Mouse (Mus musculus): Measurements from ENCODE around the gene Ptchd4. TPM values are rescaled to one million over a fixed set of nuclear protein-coding genes. Genes with fewer than 3 reads are reported as not detected.

Gene Ptchd4
- polyA plus RNA-seq, 1 experiment: not detected

DNA sequence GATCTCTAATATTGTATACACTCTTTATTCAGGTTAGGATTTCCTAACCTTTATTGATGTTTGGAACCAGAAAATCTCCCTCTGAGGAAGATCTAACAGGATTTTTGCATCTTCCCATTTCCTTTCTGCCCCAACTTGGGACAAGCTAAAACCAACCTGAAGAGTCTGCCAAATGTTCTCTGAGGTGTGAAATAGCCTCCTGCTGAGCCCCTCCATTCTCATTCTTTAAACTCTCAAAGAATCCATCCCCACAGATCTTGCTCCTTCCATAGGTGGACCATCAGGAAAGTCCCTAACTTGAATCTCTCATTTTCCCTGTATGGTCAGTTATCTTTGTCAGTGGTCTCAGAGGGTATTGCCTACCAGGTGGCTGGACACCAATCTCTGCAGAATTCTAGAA, 20.0 kb downstream of the Ptchd4 start:
- Histone ChIP-seq H3K27me3 (ENCODE audit: control insufficient read depth, insufficient read depth, low read length) (no peaks in the 10 kb centered on the region), H3K4me3 (ENCODE audit: control insufficient read depth, insufficient read depth, low read length) (no peak overlapping the region), H3K4me1 (replicated peaks; ENCODE audit: control insufficient read depth, insufficient read depth, low read length) (no peaks in the 10 kb centered on the region), H3K27ac (ENCODE audit: control insufficient read depth, insufficient read depth, low read length) (no peak overlapping the region), H3K36me3 (ENCODE audit: control insufficient read depth, insufficient read depth, low read length) (no peaks in the 10 kb centered on the region)
- no peak for DNase-seq
- no peak for TF ChIP-seq CTCF (IDR thresholded peaks at IDR 0.05; ENCODE audit: borderline replicate concordance, control insufficient read depth, extremely low read depth, insufficient read depth, low read length, poor library complexity)
- no peak for TF ChIP-seq POLR2A (IDR thresholded peaks at IDR 0.05; ENCODE audit: control insufficient read depth, extremely low read depth, insufficient read depth, low read length, poor library complexity)

- Histone ChIP-seq H3K4me3 (ENCODE audit: control insufficient read depth, insufficient read depth, low read length) (no peak overlapping the region), H3K27me3 (ENCODE audit: control insufficient read depth, insufficient read depth, low read length) (no peaks in the 10 kb centered on the region), H3K27ac (ENCODE audit: control insufficient read depth, insufficient read depth, low read length) (no peak overlapping the region), H3K4me1 (replicated peaks; ENCODE audit: control insufficient read depth, insufficient read depth, low read length) (no peaks in the 10 kb centered on the region), H3K36me3 (ENCODE audit: control insufficient read depth, insufficient read depth, low read length) (no peaks in the 10 kb centered on the region)
- DNase-seq: no peak
- WGBS: 81% methylated on average over 6 of the region's 6 CpGs
- TF ChIP-seq CTCF (IDR thresholded peaks at IDR 0.05; ENCODE audit: borderline replicate concordance, control insufficient read depth, extremely low read depth, insufficient read depth, low read length, poor library complexity) (no peak), POLR2A (IDR thresholded peaks at IDR 0.05; ENCODE audit: control insufficient read depth, extremely low read depth, insufficient read depth, low read length, poor library complexity) (no peak)
Measured at GRCm38 (mm10) chr17:42336571-42336970, 20.8 kb downstream of the Ptchd4 start.

DNA sequence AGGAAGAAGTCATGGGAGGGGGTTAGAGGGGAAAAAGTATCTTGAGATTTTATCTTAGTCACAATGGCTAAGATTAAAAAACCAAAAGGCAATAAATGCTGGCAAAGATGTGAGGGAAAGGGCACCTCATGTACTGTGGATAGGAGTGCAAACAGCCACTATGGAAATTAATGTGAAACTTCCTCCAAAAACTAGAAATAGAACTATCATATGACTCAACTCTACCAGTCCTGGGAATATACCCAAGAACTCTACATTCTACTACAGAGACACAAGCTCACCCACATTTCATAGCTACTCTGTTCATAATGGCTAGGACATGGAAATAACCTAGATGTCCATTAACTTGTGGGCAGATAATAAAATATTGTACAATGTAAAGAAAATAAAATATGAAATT, 30.3 kb downstream of the Ptchd4 start:
- no peaks in the 10 kb centered on the region for H3K36me3 ChIP-seq (ENCODE audit: control insufficient read depth, insufficient read depth, low read length)

GRCm38 (mm10) chr17:42358481-42358880, 42.7 kb downstream of the Ptchd4 start:
- no peak for TF ChIP-seq POLR2A (IDR thresholded peaks at IDR 0.05; ENCODE audit: control insufficient read depth, extremely low read depth, insufficient read depth, low read length, poor library complexity)
- no peak for TF ChIP-seq CTCF (IDR thresholded peaks at IDR 0.05; ENCODE audit: borderline replicate concordance, control insufficient read depth, extremely low read depth, insufficient read depth, low read length, poor library complexity)

More for the DNA sequence above, 30.3 kb downstream of the Ptchd4 start:
- no peak overlapping the region for H3K4me3 ChIP-seq (ENCODE audit: control insufficient read depth, insufficient read depth, low read length)
- no peak overlapping the region for H3K27ac ChIP-seq (ENCODE audit: control insufficient read depth, insufficient read depth, low read length)
- no peak for TF ChIP-seq POLR2A (IDR thresholded peaks at IDR 0.05; ENCODE audit: control insufficient read depth, extremely low read depth, insufficient read depth, low read length, poor library complexity)
- no peak for TF ChIP-seq CTCF (IDR thresholded peaks at IDR 0.05; ENCODE audit: borderline replicate concordance, control insufficient read depth, extremely low read depth, insufficient read depth, low read length, poor library complexity)
- no peak for DNase-seq
- H3K27me3 ChIP-seq (ENCODE audit: control insufficient read depth, insufficient read depth, low read length): no peaks in the 10 kb centered on the region
- no peaks in the 10 kb centered on the region for H3K4me1 ChIP-seq (replicated peaks; ENCODE audit: control insufficient read depth, insufficient read depth, low read length)

DNA sequence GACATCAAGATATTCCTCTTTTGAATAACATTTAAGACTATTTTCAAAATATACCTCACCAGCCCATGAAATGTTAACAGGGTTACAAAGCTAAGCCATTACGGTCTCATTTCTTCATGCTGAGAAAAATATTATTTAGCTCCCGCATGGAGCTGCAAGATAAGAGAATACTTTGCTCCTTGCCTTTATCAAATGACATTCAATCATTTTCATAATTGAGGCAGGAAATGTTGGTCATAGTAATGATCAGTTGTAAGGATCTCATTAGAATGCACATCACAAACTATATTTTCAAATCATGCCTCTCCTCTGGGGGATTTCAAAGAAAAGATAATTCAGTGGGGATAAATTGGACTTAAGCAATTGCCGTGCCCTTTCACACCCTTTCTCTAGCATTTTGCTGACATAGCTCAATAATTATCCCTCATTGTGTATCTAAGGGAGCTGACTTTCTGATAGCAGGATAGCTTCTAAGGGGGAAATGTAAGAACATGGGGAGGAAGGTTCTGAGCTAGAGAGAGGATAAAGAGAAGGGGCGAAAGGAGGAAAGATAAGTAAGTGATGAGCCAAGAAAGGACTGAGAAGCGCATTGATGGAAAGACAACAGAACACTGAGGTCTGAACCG, 47.5 kb downstream of the Ptchd4 start:
- Histone ChIP-seq H3K4me3 (ENCODE audit: control insufficient read depth, insufficient read depth, low read length) (no peak overlapping the region), H3K27me3 (ENCODE audit: control insufficient read depth, insufficient read depth, low read length) (no peaks in the 10 kb centered on the region), H3K27ac (ENCODE audit: control insufficient read depth, insufficient read depth, low read length) (no peak overlapping the region), H3K36me3 (ENCODE audit: control insufficient read depth, insufficient read depth, low read length) (no peaks in the 10 kb centered on the region), H3K4me1 (replicated peaks; ENCODE audit: control insufficient read depth, insufficient read depth, low read length) (no peaks in the 10 kb centered on the region)
- no peak for DNase-seq
- TF ChIP-seq POLR2A (IDR thresholded peaks at IDR 0.05; ENCODE audit: control insufficient read depth, extremely low read depth, insufficient read depth, low read length, poor library complexity) (no peak), CTCF (IDR thresholded peaks at IDR 0.05; ENCODE audit: borderline replicate concordance, control insufficient read depth, extremely low read depth, insufficient read depth, low read length, poor library complexity) (no peak)
- 94% methylated on average over 6 of the region's 6 CpGs for WGBS

More at GRCm38 (mm10) chr17:42358481-42358880, 42.7 kb downstream of the Ptchd4 start:
- WGBS: 67% methylated on average over 1 of the region's 1 CpGs
- no peaks in the 10 kb centered on the region for H3K27me3 ChIP-seq (ENCODE audit: control insufficient read depth, insufficient read depth, low read length)
- H3K36me3 ChIP-seq (ENCODE audit: control insufficient read depth, insufficient read depth, low read length): no peaks in the 10 kb centered on the region
- no peak overlapping the region for H3K4me3 ChIP-seq (ENCODE audit: control insufficient read depth, insufficient read depth, low read length)
- no peak for DNase-seq
- H3K4me1 ChIP-seq (replicated peaks; ENCODE audit: control insufficient read depth, insufficient read depth, low read length): no peaks in the 10 kb centered on the region
- H3K27ac ChIP-seq (ENCODE audit: control insufficient read depth, insufficient read depth, low read length): no peak overlapping the region

DNA sequence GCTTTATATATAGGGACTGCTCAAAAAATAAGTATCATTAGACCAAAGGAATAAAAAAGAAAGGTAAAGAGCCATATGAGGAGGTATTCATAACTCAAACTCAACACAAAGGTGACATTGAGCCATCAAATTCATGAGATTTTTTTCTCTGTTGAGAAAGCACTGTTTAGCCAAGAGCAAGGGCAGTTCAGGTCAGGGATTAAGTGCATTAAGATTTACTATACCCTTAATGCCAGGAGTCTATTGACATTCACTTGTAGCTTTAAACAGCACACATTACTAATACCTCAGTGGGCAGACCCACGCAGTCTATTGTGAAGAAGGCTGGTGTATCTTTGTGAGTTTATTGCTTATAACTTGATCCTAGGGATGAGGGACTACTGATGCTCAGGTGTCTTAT, 49.0 kb downstream of the Ptchd4 start:
- TF ChIP-seq POLR2A (IDR thresholded peaks at IDR 0.05; ENCODE audit: control insufficient read depth, extremely low read depth, insufficient read depth, low read length, poor library complexity) (no peak), CTCF (IDR thresholded peaks at IDR 0.05; ENCODE audit: borderline replicate concordance, control insufficient read depth, extremely low read depth, insufficient read depth, low read length, poor library complexity) (no peak)
- 77% methylated on average over 1 of the region's 1 CpGs for WGBS
- Histone ChIP-seq H3K27ac (ENCODE audit: control insufficient read depth, insufficient read depth, low read length) (no peak overlapping the region), H3K36me3 (ENCODE audit: control insufficient read depth, insufficient read depth, low read length) (no peaks in the 10 kb centered on the region), H3K27me3 (ENCODE audit: control insufficient read depth, insufficient read depth, low read length) (no peaks in the 10 kb centered on the region), H3K4me3 (ENCODE audit: control insufficient read depth, insufficient read depth, low read length) (no peak overlapping the region), H3K4me1 (replicated peaks; ENCODE audit: control insufficient read depth, insufficient read depth, low read length) (no peaks in the 10 kb centered on the region)
- DNase-seq: no peak

GRCm38 (mm10) chr17:42374881-42375280, 59.1 kb downstream of the Ptchd4 start:
- Histone ChIP-seq H3K4me1 (replicated peaks; ENCODE audit: control insufficient read depth, insufficient read depth, low read length) (no peaks in the 10 kb centered on the region), H3K36me3 (ENCODE audit: control insufficient read depth, insufficient read depth, low read length) (no peaks in the 10 kb centered on the region), H3K27me3 (ENCODE audit: control insufficient read depth, insufficient read depth, low read length) (no peaks in the 10 kb centered on the region), H3K27ac (ENCODE audit: control insufficient read depth, insufficient read depth, low read length) (no peak overlapping the region), H3K4me3 (ENCODE audit: control insufficient read depth, insufficient read depth, low read length) (no peak overlapping the region)
- no peak for TF ChIP-seq CTCF (IDR thresholded peaks at IDR 0.05; ENCODE audit: borderline replicate concordance, control insufficient read depth, extremely low read depth, insufficient read depth, low read length, poor library complexity)
- DNase-seq: no peak
- 90% methylated on average over 4 of the region's 4 CpGs for WGBS
